Mouse (Mus musculus) midbrain, embryonic 14.5 days (tissue): ENCODE data around the gene 1700001O22Rik. TPM values are rescaled to one million over a fixed set of nuclear protein-coding genes. Genes with fewer than 3 reads are reported as not detected.
A peak's percentile ranks its signal among the peaks of the same experiment; 100 is the strongest.

ENCODE experiments used
- ATAC-seq: fragments of 200-750 bp; cut with Nextera tagmentation; 2 replicates; pipeline ENCODE4 v1.8.0; 2017; ENCODE audit warnings: moderate number of reproducible peaks, moderate library complexity; ENCODE audit not compliant: low FRiP score, low TSS enrichment
- DNase-seq: peaks from one replicate; pipeline ENCODE4 v3.0.0-alpha.2; 2015
- H3K27ac ChIP-seq: fragments of 300-500 bp; sonication (generic); replicated peaks from 2 replicates; pipeline ENCODE4 v1.5.1; 2014; ENCODE audit warnings: mild to moderate bottlenecking, low read depth, low read length, moderate library complexity
- H3K27me3 ChIP-seq: fragments of 300-500 bp; sonication (generic); 2 replicates; pipeline ENCODE4 v1.6.1; 2014; ENCODE audit warnings: low read length, control low read depth, mixed read lengths; ENCODE audit not compliant: control insufficient read depth, insufficient read depth
- H3K36me3 ChIP-seq: fragments of 300-500 bp; sonication (generic); 2 replicates; pipeline ENCODE4 v1.6.1; 2014; ENCODE audit warnings: low read length, control low read depth; ENCODE audit not compliant: control insufficient read depth, insufficient read depth
- H3K4me1 ChIP-seq: fragments of 300-500 bp; sonication (generic); 2 replicates; pipeline ENCODE4 v1.6.1; 2014; ENCODE audit warnings: mild to moderate bottlenecking, antibody characterized with exemption, low read length, control low read depth; ENCODE audit not compliant: control insufficient read depth, insufficient read depth
- H3K4me2 ChIP-seq: fragments of 300-500 bp; sonication (generic); 2 replicates; pipeline ENCODE4 v1.6.1; 2014; ENCODE audit warnings: mild to moderate bottlenecking, low read length, moderate library complexity
- H3K4me3 ChIP-seq: fragments of 300-500 bp; sonication (generic); replicated peaks from 2 replicates; pipeline ENCODE4 v1.5.1; 2014; ENCODE audit warnings: low read depth, low read length
- H3K9ac ChIP-seq: fragments of 300-500 bp; sonication (generic); replicated peaks from 2 replicates; pipeline ENCODE4 v1.6.1; 2014; ENCODE audit warnings: mild to moderate bottlenecking, low read length, moderate library complexity
- H3K9me3 ChIP-seq: fragments of 300-500 bp; sonication (generic); 2 replicates; pipeline ENCODE4 v1.6.1; 2016; ENCODE audit warnings: low read length, control low read depth, mixed read lengths; ENCODE audit not compliant: control insufficient read depth
- WGBS: fragments of 180-500 bp; shearing (Covaris S2); extraction: QIAGEN DNeasy Blood & Tissue Kit; methylation state at CpG from one replicate; pipeline ENCODE4 v1.1.7; 2014; 5-methylcytosine and 5-hydroxymethylcytosine counted together
- polyA plus RNA-seq: library from polyadenylated mRNA; unstranded; fragments of >200 nt; fragmentation: Nextera tagmentation; extraction: Ambion mirVana; gene quantifications from 2 replicates; pipeline ENCODE4 v1.2.1, GENCODE M21; 2014

The 1700001O22Rik gene
- polyA plus RNA-seq, 1 experiment from 2014 or later: 0.87 TPM

- H3K27me3 ChIP-seq: no peaks in the 10 kb centered on the region
- no peak overlapping the region for H3K4me3 ChIP-seq
- no peak for ATAC-seq
- no peak overlapping the region for H3K4me2 ChIP-seq
- 3% methylated on average over 5 of the region's 5 CpGs for WGBS
- no peak overlapping the region for H3K9ac ChIP-seq
- no peaks in the 10 kb centered on the region for H3K9me3 ChIP-seq
- no peak overlapping the region for H3K27ac ChIP-seq
- H3K36me3 ChIP-seq: no peaks in the 10 kb centered on the region
- no peak for DNase-seq
- peaks cover 8% of the 10 kb centered on the region for H3K4me1 ChIP-seq
These were observed 24.2 kb downstream of the 1700001O22Rik start for GRCm38 (mm10) chr2:30779241-30779640.

- no peak for DNase-seq
- WGBS: 55% methylated on average over 4 of the region's 4 CpGs
- peaks cover 3% of the 10 kb centered on the region; the same call in 1 of the 2 replicates for H3K4me1 ChIP-seq
- no peaks in the 10 kb centered on the region for H3K9me3 ChIP-seq
- H3K27me3 ChIP-seq: no peaks in the 10 kb centered on the region
- H3K4me3 ChIP-seq: no peak overlapping the region
- H3K27ac ChIP-seq: no peak overlapping the region
- H3K36me3 ChIP-seq: no peaks in the 10 kb centered on the region
- H3K4me2 ChIP-seq: no peak overlapping the region
- no peak overlapping the region for H3K9ac ChIP-seq
- no peak for ATAC-seq
These were observed 25.2 kb downstream of the 1700001O22Rik start for GRCm38 (mm10) chr2:30778235-30778634.

- H3K9ac ChIP-seq: no peak overlapping the region
- no peaks in the 10 kb centered on the region for H3K36me3 ChIP-seq
- H3K27ac ChIP-seq: no peak overlapping the region
- H3K9me3 ChIP-seq: no peaks in the 10 kb centered on the region
- ATAC-seq (no peak), DNase-seq (no peak)
- no peaks in the 10 kb centered on the region for H3K27me3 ChIP-seq
- no peak overlapping the region for H3K4me2 ChIP-seq
- H3K4me3 ChIP-seq: no peak overlapping the region
- WGBS: 85% methylated on average over 3 of the region's 3 CpGs
- H3K4me1 ChIP-seq: peaks cover 6% of the 10 kb centered on the region
These were observed 26.2 kb downstream of the 1700001O22Rik start for GRCm38 (mm10) chr2:30777266-30777665.

GRCm38 (mm10) chr2:30775955-30776354 is 27.5 kb downstream of the 1700001O22Rik start:
- DNase-seq (no peak), ATAC-seq (no peak)
- H3K4me2 ChIP-seq: no peak overlapping the region
- H3K27ac ChIP-seq: no peak overlapping the region
- no peaks in the 10 kb centered on the region for H3K27me3 ChIP-seq
- H3K36me3 ChIP-seq: no peaks in the 10 kb centered on the region
- peaks cover 14% of the 10 kb centered on the region for H3K4me1 ChIP-seq
- no peak overlapping the region for H3K4me3 ChIP-seq
- WGBS: 61% methylated on average over 3 of the region's 3 CpGs
- no peak overlapping the region for H3K9ac ChIP-seq
- H3K9me3 ChIP-seq: no peaks in the 10 kb centered on the region

GRCm38 (mm10) chr2:30773313-30774005 is 30.0 kb downstream of the 1700001O22Rik start:
- Histone ChIP-seq H3K4me1 (peaks cover 14% of the 10 kb centered on the region), H3K4me2 (no peak overlapping the region), H3K4me3 (no peak overlapping the region), H3K9ac (no peak overlapping the region), H3K36me3 (no peaks in the 10 kb centered on the region), H3K27me3 (no peaks in the 10 kb centered on the region), H3K9me3 (no peaks in the 10 kb centered on the region), H3K27ac (0 out of 2 replicates have a peak overlapping the region, but pooled peaks have one; percentile 37)
- ATAC-seq (no peak), DNase-seq (no peak)
- 81% methylated on average over 8 of the region's 8 CpGs for WGBS

GRCm38 (mm10) chr2:30772581-30773312 is 30.7 kb downstream of the 1700001O22Rik start:
- DNase-seq (no peak), ATAC-seq (no peak)
- no peak overlapping the region for H3K4me2 ChIP-seq
- no peaks in the 10 kb centered on the region for H3K27me3 ChIP-seq
- H3K4me3 ChIP-seq: no peak overlapping the region
- H3K4me1 ChIP-seq: peaks cover 17% of the 10 kb centered on the region
- no peaks in the 10 kb centered on the region for H3K9me3 ChIP-seq
- no peak overlapping the region; the same call in 1 of the 2 replicates for H3K9ac ChIP-seq
- H3K36me3 ChIP-seq: no peaks in the 10 kb centered on the region
- WGBS: 36% methylated on average over 15 of the region's 15 CpGs
- H3K27ac ChIP-seq: peak overlapping the region; percentile 82

- peaks cover 22% of the 10 kb centered on the region for H3K4me1 ChIP-seq
- peak; percentile 28; the same call in 1 of the 2 replicates for ATAC-seq
- peak overlapping the region; percentile 88 for H3K4me2 ChIP-seq
- H3K36me3 ChIP-seq: no peaks in the 10 kb centered on the region
- no peaks in the 10 kb centered on the region for H3K9me3 ChIP-seq
- H3K27me3 ChIP-seq: no peaks in the 10 kb centered on the region
- WGBS: 9% methylated on average over 19 of the region's 19 CpGs
- peak overlapping the region; percentile 64 for H3K9ac ChIP-seq
- DNase-seq: peak; percentile 72
- H3K27ac ChIP-seq: peak overlapping the region; percentile 82
- H3K4me3 ChIP-seq: peak overlapping the region; percentile 40
These were observed 31.5 kb downstream of the 1700001O22Rik start for GRCm38 (mm10) chr2:30771806-30772460.

- Histone ChIP-seq H3K4me3 (peak overlapping the region; percentile 40), H3K9me3 (no peaks in the 10 kb centered on the region), H3K27ac (peak overlapping the region; percentile 82), H3K36me3 (no peaks in the 10 kb centered on the region), H3K27me3 (no peaks in the 10 kb centered on the region), H3K9ac (peak overlapping the region; percentile 64), H3K4me1 (peaks cover 22% of the 10 kb centered on the region), H3K4me2 (peak overlapping the region; percentile 88)
- peak; percentile 77 for DNase-seq
- WGBS: under 1% methylated on average over 42 of the region's 51 CpGs
- ATAC-seq: peak; percentile 46; the same call in 1 of the 2 replicates
These were observed 32.1 kb downstream of the 1700001O22Rik start for GRCm38 (mm10) chr2:30771368-30771805.
